Mouse (Mus musculus): ENCODE data around the gene M1ap.

M1ap gene

DNA sequence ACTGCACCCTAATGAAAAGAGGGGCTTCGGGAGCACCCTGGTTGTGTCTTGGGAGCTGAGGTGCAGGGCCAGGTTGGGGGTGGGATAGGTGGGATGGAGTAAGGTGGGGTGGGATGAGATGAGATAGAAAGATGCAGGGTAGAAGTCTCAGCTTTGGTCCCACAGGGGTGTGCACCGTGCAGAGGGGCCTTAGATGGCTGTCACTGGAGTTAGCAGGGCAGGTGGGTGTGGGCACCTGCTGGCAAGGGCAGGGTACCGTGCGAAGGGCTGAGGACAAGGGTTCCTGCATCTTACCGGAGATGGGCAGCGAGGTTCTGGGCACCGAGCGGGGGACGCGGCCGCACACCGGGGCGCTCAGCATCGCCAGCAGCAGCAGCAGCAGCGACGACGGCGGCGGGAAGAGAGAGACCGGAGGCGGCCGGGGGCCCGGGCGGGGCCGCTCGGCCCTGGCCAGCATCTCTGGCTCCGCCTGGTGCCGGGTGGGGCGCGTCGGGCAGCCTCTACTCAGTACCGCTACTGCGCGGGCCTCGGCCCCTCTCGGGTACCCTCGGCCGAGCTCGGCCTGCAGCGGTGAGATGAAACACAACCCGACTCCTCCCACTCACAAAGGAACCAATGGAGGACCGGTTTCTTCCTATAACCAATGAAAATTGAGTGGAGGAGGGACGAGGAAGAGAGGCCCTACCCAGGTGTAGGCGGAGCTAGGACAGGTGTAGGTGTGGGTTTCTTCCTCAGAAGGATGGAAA, 7.4 kb upstream of the M1ap start, which contains the start of gene Sema4f:
Gene Sema4f (minus strand): TSS at position 603 of the 746 bp plus-strand sequence.
- DNase-seq = peak; percentile 90 to 92

DNA sequence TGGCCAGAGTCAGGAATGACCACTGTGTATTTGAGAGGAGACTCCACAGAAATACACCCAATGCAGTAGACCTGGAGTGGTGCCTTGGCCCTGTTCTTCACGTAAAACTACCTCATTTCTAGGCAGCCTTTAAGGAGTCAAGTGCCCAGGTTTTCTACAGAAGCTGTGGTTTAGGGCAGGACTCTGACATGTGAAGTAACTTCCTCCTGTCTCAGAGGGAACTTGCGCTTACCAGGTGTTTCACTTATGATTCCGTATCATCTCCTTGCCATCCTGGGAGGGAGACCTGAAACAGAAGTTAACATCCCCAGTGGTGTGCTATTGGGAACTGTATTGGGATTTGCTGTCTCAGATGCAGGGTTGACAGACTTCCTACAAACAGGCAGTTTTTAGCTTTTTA, 5.9 kb upstream of the M1ap start:
- DNase-seq = no peak

DNA sequence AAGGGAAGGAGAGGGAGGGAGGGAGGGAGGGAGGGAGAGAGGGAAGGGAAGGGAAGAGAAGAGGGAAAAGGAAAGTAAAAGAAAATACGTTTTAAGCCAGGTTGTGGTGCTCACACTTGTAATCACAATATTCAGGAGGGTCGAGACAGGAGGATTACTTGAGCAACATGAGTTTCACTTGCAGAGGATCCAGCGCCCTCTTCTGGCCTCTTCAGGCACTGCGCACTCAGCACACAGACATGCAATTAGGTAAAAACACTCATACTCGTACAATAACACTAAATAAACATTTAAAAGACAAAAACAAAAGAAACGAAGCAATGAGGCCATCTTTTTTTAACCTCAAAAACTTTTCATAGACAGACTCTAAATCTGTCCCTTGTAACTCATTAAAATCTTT, 952 bp upstream of the M1ap start:
- DNase-seq = peak; percentile 55 to 80

DNA sequence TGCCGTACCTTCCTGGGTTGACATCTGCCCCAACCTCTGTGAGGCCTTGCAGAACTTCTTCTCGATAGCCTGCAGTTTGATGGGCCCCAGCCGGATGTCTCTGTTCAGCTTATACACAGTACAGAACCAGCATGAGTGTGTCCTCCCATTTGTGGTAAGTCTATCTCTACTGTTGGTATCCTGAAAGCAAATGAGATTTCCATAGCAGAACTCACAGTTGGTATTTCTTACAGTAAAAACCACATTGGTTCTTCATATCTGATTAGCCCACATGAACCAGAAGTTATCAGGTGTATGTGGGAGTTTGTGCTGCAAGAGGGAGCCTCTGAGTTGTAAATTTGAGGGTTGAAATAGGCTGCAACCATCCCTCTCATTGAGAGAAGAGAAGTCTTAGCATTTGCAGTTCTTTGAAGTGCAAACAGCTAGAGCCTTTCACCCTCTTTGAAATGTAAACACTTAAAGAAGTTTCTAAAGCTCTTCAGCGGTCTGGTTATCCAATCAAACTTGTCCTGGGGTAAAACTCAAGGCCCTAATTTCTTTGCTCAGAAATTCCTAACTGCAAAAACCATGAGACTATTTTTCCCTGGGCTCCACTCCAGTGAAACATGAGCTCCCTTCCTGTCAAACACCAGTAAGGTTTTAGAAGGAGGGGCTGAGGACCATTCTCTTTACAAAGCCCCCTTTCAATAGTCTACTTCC, 10.0 kb downstream of the M1ap start:
- DNase-seq = no peak

DNA sequence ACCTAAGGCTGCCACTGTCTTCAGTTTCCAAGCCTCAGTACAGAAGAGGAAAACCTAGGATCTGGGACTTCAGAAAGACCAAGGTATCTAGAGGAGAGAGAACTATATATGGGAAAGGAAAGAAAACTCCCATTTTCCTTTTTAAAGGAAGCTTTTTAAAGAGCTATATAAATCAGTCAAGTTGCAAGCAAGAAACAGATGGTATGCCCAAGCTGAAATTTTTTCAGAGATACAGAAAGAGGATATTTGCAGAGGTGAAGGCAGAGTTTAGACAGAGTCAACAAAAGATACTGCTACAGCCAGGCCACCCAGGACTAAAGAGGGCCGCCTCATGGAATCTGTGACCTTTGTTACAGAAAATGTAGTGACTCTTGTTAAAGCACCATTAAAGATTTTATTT, 15.0 kb downstream of the M1ap start:
- DNase-seq = no peak

DNA sequence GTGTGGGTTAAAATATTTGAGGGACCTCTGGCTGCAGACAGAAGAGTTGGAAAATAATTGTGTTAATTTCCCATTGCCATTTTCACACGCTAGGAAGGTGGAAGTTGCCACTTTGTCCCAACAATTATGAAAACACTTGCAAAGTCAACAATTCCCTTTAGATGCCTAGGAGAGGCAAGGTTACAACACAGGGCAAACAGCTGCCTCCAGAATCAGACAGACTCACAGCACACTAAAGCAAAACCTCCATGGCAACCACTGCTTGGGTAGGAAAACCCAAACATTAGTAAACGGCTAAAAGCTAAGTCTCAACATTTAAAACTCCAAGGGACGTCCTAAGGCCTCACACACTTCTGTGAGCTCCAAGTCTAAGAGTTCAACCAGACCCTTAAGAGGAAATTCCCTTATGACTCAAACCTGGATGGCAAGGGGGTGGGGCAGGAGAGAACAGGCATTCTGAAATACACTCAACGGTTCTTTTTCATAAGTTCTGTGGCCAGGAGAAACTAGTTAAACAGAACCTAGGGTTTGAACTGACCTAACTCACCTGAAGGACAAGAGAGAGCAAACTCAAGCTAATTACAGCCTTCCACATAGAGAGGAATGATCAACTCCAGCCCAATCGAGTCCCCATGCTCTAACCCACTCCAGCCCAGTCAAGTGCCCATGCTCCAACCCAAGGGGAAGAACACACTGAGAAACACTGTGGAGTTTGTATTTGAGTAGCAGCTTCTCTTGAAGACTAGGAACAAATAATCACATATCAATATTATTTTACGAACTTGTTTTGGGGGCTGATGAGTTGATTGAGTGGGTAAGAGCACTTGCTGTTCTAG, 22.8 kb downstream of the M1ap start:
- no peak for DNase-seq

DNA sequence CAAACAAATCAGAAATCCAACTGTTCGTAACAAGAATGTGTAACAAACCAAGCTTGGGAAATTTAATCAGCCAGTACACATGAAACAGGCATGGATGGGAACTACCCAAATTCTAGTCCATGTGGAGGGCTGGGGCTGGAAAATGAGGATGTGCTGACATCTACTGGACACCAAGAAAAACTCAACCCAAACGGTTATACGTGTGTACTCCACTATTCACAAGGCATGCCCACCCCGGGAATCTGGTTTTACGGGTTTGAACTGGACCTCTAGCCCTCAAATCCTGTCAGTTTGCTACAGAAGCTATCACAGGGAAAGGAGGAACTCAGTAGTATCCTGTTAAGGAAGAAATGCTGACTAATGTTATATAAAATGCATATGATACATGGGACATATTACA, 24.3 kb downstream of the M1ap start:
- peak; percentile 76 to 85 for DNase-seq

DNA sequence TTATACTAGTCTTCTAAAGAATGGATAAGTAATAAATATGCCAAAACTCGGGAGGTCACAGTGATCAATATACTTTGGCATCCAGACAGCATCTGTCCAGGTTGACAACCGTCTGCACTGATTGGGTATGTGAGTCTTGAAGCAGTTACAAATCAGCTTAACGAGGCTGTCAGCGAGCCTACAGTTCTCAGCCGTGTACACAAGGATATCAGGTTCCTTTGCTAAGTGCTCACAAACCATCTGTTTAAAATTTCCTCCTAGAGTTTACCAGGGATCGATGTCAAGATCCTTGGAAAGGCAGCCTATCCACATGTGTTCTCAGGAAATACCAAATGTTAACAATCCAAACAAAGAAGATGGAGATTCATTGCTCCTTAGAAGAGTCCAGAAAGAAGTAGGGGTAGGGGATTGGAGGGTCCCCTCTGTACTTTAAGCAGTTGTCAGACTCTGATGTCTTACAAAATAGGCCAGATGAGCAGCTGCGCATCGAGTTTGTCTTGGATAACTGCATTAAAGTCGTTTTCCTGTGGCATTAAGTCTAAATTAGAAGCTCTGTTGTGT, 40.8 kb downstream of the M1ap start:
- no peak for DNase-seq

DNA sequence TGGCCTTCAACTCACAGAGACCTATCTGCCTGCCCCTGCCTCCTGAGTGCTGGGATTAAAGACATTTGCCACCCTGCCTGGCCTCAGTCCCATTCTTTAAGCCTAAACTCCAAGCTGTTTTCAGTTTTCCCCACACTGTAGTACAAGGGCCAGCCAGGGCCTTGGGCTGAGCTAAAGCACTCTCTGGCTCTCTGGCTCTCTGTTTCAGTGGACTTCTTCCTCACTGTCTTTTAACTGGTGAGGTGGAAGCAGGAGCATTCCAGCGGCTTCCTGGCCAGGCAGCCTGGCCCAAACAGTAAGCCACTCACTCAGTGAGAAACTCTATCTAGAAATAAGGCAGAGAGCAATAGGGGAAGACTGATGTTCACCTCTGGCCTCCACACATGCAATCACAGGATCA, 47.0 kb downstream of the M1ap start:
- no peak for DNase-seq

DNA sequence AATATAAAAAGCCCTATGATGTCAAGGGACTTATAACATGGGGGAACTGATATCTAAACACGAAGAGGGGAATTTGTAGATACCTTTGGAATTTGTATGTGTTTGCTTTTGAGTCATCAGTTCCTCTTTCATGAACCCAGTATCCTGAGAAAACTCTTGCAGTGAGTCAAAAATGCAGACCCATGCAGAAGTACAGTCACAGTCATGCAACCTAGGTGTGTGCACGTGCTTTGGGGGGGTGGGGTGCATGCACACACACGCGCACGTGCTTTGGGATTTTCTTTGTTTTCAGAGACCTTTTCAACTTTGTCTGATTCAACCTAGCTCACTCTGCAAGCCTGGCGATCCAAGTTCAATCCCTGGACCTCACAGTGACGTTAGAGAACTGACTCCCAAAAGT, 47.7 kb downstream of the M1ap start:
- no peak for DNase-seq

DNA sequence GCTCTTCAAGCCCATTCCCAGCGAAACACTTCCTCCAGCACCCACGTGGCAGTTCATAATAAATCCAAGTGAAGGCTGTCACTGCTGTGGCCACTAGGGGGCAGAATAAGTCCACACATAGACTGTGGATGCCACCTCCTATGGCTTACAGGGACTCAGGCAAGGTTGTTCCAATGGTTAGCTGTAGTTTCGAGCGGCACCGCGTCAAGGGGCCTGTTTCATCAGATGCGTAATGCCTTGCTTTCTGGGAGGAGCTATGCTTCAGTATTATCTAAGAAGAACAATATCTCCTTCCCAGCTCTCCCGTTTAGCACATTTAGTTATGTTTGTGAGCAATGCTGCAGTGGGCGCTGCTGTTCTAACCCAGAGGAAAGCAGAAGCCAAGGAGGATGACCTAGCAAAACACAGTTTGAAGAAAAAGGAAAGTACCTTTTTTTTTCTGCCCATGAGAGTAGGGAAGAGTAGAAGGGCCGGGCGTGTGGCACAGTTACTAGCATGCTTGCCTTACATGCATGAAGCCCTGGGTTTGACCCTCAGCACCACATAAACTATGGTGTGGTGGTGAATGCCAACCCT, 50.1 kb downstream of the M1ap start:
- DNase-seq = peak; percentile 93

DNA sequence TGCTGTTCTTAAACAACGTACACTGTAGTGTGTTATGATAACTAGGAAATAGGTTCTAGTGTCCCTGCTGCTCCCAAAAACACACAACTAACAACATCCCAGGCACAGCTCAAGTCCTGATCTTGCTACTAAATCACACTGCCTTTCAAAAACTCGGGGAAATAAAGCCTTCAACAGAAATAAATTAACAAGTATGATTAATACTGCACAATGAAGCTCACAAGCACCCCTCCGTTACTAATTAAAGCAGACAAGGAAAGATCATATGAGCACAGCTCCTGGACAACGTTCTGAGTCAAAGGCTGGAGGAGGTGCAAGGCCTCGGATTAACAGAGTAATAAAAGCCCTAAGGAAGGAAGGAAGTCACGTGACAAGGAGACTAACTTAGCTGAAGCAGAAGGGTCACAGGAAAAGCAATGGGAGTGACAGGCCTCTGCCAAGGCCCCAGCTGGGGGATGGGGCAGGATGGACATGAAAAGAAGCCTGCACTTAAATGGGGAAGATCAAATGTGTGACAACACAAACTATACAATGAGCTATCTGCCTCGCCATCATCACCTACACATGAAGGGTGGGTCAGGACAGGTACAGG, 50.9 kb downstream of the M1ap start:
- peak; percentile 7 to 11 for DNase-seq

DNA sequence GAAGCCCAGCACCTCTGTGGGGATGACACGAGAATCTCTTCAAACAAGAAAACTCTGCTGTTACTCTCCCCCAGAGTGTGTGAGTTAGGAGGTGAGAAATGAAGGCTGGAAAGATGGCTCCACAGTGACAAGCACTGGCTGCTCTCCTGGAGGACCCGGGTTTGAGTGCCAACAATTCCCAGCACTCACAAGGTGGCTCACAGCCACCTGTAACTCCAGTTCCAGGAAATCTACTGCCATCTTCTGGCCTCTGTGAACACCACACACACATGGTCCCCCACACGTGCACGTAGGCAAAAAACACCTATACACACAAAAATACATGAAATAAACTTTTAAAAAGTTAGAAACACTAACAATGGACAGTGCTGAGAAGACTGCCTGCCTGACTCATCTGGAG, 51.6 kb downstream of the M1ap start:
- DNase-seq = peak; percentile 11 to 39

DNA sequence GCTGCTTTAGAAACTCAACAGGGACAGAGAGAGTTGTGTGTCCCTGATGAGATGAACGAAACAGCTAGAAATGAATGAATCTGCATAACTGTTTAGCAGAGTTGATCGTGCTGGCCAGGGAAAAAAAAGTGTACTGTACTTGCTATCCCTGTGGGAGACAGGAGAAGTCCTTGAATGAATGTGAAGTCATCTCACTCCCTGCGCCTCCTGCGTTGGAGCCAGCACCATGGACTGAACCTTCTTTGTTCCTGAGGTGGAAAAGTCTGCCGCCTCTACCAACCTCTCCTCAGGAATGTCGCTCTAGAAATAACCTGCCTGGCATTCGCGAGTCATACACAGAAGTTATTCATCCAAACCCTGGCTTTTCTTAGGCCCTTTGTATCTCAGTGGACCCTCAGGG, 53.3 kb downstream of the M1ap start:
- no peak for DNase-seq

DNA sequence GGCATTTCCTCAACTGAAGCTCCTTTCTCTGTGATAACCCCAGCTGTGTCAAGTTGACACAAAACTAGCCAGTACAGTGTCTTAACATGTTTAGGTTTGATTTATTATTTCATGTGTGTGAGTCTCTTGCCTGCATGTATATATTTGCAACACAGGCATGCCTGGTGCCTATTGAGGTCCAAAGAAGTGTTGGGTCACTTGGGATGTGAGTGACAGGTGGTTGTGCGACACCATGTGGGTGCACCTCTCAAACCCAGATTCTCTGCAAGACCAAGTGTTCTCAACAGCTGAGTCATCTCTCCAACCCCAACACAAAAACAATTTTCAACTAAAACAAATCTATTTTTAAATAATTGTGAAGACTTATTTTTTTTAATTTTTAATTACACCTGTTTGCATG, 56.4 kb downstream of the M1ap start:
- no peak for DNase-seq

DNA sequence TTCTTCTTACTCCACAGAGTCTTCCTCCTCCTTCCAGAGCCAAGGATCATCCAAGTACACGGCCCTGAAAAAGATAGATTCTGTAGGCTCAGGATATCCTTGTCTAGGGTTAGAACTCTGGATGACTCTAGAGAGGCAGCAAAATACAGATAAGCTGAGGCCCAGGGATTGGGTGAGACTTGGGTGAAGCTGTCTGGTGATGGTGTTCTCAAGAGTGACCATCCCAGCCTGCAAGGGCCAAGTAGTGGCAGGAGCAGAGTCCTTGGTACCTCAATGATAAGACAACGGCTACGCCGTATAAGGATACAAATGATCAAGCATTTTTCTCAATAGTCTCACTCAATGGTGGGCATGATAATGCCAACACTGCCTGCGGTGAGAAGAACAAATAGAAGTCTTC, 57.1 kb downstream of the M1ap start:
- no peak for DNase-seq

DNA sequence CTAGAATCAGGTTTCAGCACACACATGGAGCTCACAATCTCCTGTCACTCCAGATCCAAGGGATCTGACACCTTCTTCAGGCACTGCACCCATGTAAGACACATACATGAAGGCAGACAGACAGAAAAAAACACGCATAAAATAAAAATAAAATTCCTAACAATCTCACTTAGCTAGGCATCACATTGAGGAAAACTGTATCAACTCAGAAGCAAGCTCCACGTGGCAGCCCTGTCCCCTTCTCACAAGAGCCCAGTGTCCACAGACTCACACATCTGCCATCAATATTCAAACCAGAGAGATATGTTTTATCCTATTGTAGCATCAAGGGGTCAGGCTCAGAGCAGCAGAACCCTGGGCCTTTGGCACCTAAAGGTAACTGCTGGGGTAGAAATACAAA, 57.6 kb downstream of the M1ap start:
- DNase-seq = no peak

DNA sequence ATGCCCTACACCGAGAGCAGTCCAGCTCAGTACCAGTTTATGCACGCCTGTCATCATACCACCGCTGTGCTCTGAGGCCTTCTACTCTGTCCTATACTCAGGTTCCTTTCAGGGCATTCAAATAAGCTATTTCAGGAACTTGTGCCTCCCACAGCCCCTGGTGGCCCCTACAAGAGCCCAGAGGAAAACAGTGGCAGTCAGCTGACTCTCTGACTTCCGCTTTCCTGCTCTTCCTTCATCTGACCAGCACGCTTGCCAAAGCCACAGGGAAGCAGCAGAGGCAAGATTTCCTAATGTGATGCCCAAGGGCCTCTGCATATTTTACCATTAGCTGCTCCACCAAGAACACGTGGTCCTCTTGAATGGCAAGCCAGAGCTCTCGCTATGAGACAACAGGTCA, 58.2 kb downstream of the M1ap start:
- no peak for DNase-seq

DNA sequence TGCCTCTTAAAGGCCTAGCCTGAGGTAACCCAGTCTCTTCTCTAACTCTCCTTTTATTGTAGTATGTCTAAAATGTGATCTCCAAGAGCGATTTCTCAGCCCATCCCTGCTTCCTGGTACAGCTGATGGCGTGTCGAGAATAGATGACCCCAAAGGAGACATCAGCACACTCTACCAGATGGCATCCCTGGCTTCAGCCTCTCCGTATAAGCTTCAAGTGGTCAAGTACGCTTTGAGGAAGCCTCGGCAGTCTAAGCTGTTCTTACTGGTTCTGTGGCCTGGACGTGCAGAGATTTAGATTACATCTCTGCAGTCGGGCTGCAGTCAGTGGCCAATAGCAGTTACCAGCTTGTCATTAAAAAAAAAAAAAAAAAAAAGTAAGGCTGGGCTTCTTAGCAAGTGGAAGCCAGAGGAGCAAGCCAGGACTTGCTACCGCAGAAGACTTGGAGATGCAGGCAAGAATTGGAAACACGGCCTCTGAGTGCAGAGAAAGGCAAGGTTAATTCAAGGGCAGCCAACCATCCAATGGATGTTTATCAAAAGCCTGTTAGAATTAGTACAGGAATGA, 58.8 kb downstream of the M1ap start:
- DNase-seq = no peak

DNA sequence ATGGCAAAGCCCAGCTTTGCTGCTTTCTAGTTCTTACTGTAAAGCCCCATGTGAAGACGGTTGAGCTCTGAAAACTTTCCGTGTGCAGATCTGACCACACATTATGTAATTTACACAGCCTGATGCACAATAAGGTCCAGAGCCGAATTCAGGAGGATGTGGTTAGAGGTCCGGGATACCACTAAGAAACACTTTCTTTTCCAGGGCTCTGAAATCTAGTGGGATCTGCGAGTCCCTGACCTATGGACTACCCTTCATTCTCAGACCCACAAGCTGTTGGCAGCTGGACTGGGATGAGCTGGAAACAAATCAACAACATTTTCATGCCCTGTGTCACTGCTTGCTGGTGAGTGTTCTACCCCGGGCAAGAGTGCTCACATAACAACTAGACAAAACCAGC, 59.4 kb downstream of the M1ap start:
- DNase-seq = no peak

DNA sequence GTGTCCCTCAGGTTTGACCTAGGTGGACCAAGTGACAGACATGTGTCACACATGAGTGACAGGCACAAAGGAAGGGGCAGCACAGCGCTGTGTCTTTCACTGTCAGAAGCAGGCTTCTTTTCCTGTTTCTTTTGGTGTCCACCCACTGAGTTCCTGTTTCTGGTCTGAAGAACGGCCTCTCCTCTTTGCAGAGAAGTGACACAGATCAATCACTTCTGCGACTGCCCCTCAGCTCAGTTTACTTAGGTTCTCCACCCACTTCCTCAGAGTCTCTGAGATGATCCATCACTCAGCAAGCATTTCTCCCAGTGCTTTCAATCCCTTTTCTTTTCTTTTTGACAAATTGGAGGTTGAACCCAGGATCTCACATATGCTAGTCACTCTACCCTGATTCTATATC, 62.0 kb downstream of the M1ap start:
- DNase-seq = no peak

DNA sequence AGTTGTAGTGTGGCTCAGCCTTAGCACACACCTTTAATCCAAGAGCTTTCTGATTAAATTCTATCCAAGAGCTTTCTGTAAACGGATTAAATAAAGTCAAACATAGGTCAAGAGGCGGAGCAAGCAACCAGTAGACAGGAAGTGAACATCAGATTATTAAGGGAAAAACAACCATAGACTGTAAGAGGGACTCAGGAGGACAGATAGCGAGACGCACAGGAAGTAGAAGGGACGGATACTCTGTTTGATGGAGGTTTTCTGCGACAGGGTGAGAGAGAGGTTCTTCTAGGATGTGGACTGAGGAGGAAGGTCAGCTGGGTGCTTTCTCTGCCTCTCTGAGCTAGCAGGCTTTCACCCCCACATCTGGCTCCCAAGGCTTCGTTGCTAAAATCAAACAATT, 63.3 kb downstream of the M1ap start:
- DNase-seq = no peak

Measured in cerebellum, postnatal 14 days (tissue).